Mouse (Mus musculus): ENCODE data around the gene Cnpy2. TPM values are rescaled to one million over a fixed set of nuclear protein-coding genes. Genes with fewer than 3 reads are reported as not detected.

The Cnpy2 gene
- polyA plus RNA-seq (2015; fragmentation: Illumina TruSeq; extraction: RNeasy Lipid Tissue Mini Kit (QIAGEN cat#74804); ENCODE audit: insufficient read depth, low replicate concordance) = 58.8 TPM

GRCm38 (mm10) chr10:128322141-128323108, at the start of gene Cnpy2:
Cnpy2 (plus strand) TSS chr10:128322459.

GRCm38 (mm10) chr10:128298702-128299171, 23.5 kb upstream of the Cnpy2 start, which contains the start of gene Il23a:
Il23a (minus strand) TSS chr10:128298752.

GRCm38 (mm10) chr10:128303126-128304021, 18.9 kb upstream of the Cnpy2 start, which contains the start of gene Pan2:
Pan2 (plus strand) TSS chr10:128303335.

GRCm38 (mm10) chr10:128337306-128338181, 15.3 kb downstream of the Cnpy2 start, which contains the start of gene Cs:
Cs (plus strand) TSS chr10:128337734.

GRCm38 (mm10) chr10:128368402-128369217, 46.4 kb downstream of the Cnpy2 start, which contains the start of gene Coq10a:
Coq10a (minus strand) TSS chr10:128368997.

GRCm38 (mm10) chr10:128376455-128377211, 54.4 kb downstream of the Cnpy2 start, which contains the start of gene Ankrd52:
Ankrd52 (plus strand) TSS chr10:128377115.

Other genes starting within 250 kb of the Cnpy2 start
- 584 TPM for gene Atp5b, start 239.2 kb upstream of the Cnpy2 start, polyA plus RNA-seq (2015; fragmentation: Illumina TruSeq; extraction: RNeasy Lipid Tissue Mini Kit (QIAGEN cat#74804); ENCODE audit: insufficient read depth, low replicate concordance)
- 77.3 TPM for gene Baz2a, start 230.9 kb upstream of the Cnpy2 start, polyA plus RNA-seq (2015; fragmentation: Illumina TruSeq; extraction: RNeasy Lipid Tissue Mini Kit (QIAGEN cat#74804); ENCODE audit: insufficient read depth, low replicate concordance)
- 28.3 TPM for gene Rbms2, start 142.2 kb upstream of the Cnpy2 start, polyA plus RNA-seq (2015; fragmentation: Illumina TruSeq; extraction: RNeasy Lipid Tissue Mini Kit (QIAGEN cat#74804); ENCODE audit: insufficient read depth, low replicate concordance)
- 1.1 TPM for gene Gls2, start 128.0 kb upstream of the Cnpy2 start, polyA plus RNA-seq (2015; fragmentation: Illumina TruSeq; extraction: RNeasy Lipid Tissue Mini Kit (QIAGEN cat#74804); ENCODE audit: insufficient read depth, low replicate concordance)
- 13.4 TPM for gene Spryd4, start 110.7 kb upstream of the Cnpy2 start, polyA plus RNA-seq (2015; fragmentation: Illumina TruSeq; extraction: RNeasy Lipid Tissue Mini Kit (QIAGEN cat#74804); ENCODE audit: insufficient read depth, low replicate concordance)
- not detected for gene Mip, start 96.6 kb upstream of the Cnpy2 start, polyA plus RNA-seq (2015; fragmentation: Illumina TruSeq; extraction: RNeasy Lipid Tissue Mini Kit (QIAGEN cat#74804); ENCODE audit: insufficient read depth, low replicate concordance)
- gene Timeless, start 90.4 kb upstream of the Cnpy2 start, polyA plus RNA-seq (2015; fragmentation: Illumina TruSeq; extraction: RNeasy Lipid Tissue Mini Kit (QIAGEN cat#74804); ENCODE audit: insufficient read depth, low replicate concordance) = 14.1 TPM
- gene Apon, start 68.4 kb upstream of the Cnpy2 start, polyA plus RNA-seq (2015; fragmentation: Illumina TruSeq; extraction: RNeasy Lipid Tissue Mini Kit (QIAGEN cat#74804); ENCODE audit: insufficient read depth, low replicate concordance) = 0.28 TPM
- 1.3 TPM for gene Apof, start 53.8 kb upstream of the Cnpy2 start, polyA plus RNA-seq (2015; fragmentation: Illumina TruSeq; extraction: RNeasy Lipid Tissue Mini Kit (QIAGEN cat#74804); ENCODE audit: insufficient read depth, low replicate concordance)
- 74.1 TPM for gene Stat2, start 51.9 kb upstream of the Cnpy2 start, polyA plus RNA-seq (2015; fragmentation: Illumina TruSeq; extraction: RNeasy Lipid Tissue Mini Kit (QIAGEN cat#74804); ENCODE audit: insufficient read depth, low replicate concordance)
- not detected for gene Il23a, start 23.7 kb upstream of the Cnpy2 start, polyA plus RNA-seq (2015; fragmentation: Illumina TruSeq; extraction: RNeasy Lipid Tissue Mini Kit (QIAGEN cat#74804); ENCODE audit: insufficient read depth, low replicate concordance)
- 44.8 TPM for gene Pan2, start 19.1 kb upstream of the Cnpy2 start, polyA plus RNA-seq (2015; fragmentation: Illumina TruSeq; extraction: RNeasy Lipid Tissue Mini Kit (QIAGEN cat#74804); ENCODE audit: insufficient read depth, low replicate concordance)
- 121 TPM for gene Cs, start 15.3 kb downstream of the Cnpy2 start, polyA plus RNA-seq (2015; fragmentation: Illumina TruSeq; extraction: RNeasy Lipid Tissue Mini Kit (QIAGEN cat#74804); ENCODE audit: insufficient read depth, low replicate concordance)
- 42.0 TPM for gene Coq10a, start 46.5 kb downstream of the Cnpy2 start, polyA plus RNA-seq (2015; fragmentation: Illumina TruSeq; extraction: RNeasy Lipid Tissue Mini Kit (QIAGEN cat#74804); ENCODE audit: insufficient read depth, low replicate concordance)
- gene Ankrd52, start 54.7 kb downstream of the Cnpy2 start, polyA plus RNA-seq (2015; fragmentation: Illumina TruSeq; extraction: RNeasy Lipid Tissue Mini Kit (QIAGEN cat#74804); ENCODE audit: insufficient read depth, low replicate concordance) = 35.0 TPM
- not detected for gene Slc39a5, start 78.8 kb downstream of the Cnpy2 start, polyA plus RNA-seq (2015; fragmentation: Illumina TruSeq; extraction: RNeasy Lipid Tissue Mini Kit (QIAGEN cat#74804); ENCODE audit: insufficient read depth, low replicate concordance)
- gene Nabp2, start 89.0 kb downstream of the Cnpy2 start, polyA plus RNA-seq (2015; fragmentation: Illumina TruSeq; extraction: RNeasy Lipid Tissue Mini Kit (QIAGEN cat#74804); ENCODE audit: insufficient read depth, low replicate concordance) = 48.3 TPM
- 25.2 TPM for gene Rnf41, start 89.2 kb downstream of the Cnpy2 start, polyA plus RNA-seq (2015; fragmentation: Illumina TruSeq; extraction: RNeasy Lipid Tissue Mini Kit (QIAGEN cat#74804); ENCODE audit: insufficient read depth, low replicate concordance)
- 93.2 TPM for gene Smarcc2, start 136.8 kb downstream of the Cnpy2 start, polyA plus RNA-seq (2015; fragmentation: Illumina TruSeq; extraction: RNeasy Lipid Tissue Mini Kit (QIAGEN cat#74804); ENCODE audit: insufficient read depth, low replicate concordance)
- 874 TPM for gene Myl6, start 171.7 kb downstream of the Cnpy2 start, polyA plus RNA-seq (2015; fragmentation: Illumina TruSeq; extraction: RNeasy Lipid Tissue Mini Kit (QIAGEN cat#74804); ENCODE audit: insufficient read depth, low replicate concordance)
- gene Myl6b, start 176.2 kb downstream of the Cnpy2 start, polyA plus RNA-seq (2015; fragmentation: Illumina TruSeq; extraction: RNeasy Lipid Tissue Mini Kit (QIAGEN cat#74804); ENCODE audit: insufficient read depth, low replicate concordance) = 0.25 TPM
- gene Esyt1, start 203.4 kb downstream of the Cnpy2 start, polyA plus RNA-seq (2015; fragmentation: Illumina TruSeq; extraction: RNeasy Lipid Tissue Mini Kit (QIAGEN cat#74804); ENCODE audit: insufficient read depth, low replicate concordance) = 82.6 TPM
- gene Zc3h10, start 225.3 kb downstream of the Cnpy2 start, polyA plus RNA-seq (2015; fragmentation: Illumina TruSeq; extraction: RNeasy Lipid Tissue Mini Kit (QIAGEN cat#74804); ENCODE audit: insufficient read depth, low replicate concordance) = 10.0 TPM
- gene Rpl41, start 226.8 kb downstream of the Cnpy2 start, polyA plus RNA-seq (2015; fragmentation: Illumina TruSeq; extraction: RNeasy Lipid Tissue Mini Kit (QIAGEN cat#74804); ENCODE audit: insufficient read depth, low replicate concordance) = 904 TPM
- 149 TPM for gene Pa2g4, start 243.5 kb downstream of the Cnpy2 start, polyA plus RNA-seq (2015; fragmentation: Illumina TruSeq; extraction: RNeasy Lipid Tissue Mini Kit (QIAGEN cat#74804); ENCODE audit: insufficient read depth, low replicate concordance)

Measured in spleen, adult 10 weeks (tissue).